Mouse (Mus musculus) forebrain, embryonic 13.5 days (tissue): ENCODE measurements around the gene Olfr522. TPM values are rescaled to one million over a fixed set of nuclear protein-coding genes. Genes with fewer than 3 reads are reported as not detected.

Experiments
- polyA plus RNA-seq: library from polyadenylated mRNA; unstranded; fragments of >200 nt; fragmentation: Nextera tagmentation; extraction: Ambion mirVana; gene quantifications from 2 replicates; pipeline ENCODE4 v1.2.1, GENCODE M21; 2015

The Olfr522 gene
- polyA plus RNA-seq, 1 experiment from 2014 or later: not detected

Other genes with a start within 250 kb of the Olfr522 start
- gene Utf1, start 221.0 kb downstream of the Olfr522 start, polyA plus RNA-seq: not detected in 2 replicates
- gene 6430531B16Rik, start 186.0 kb downstream of the Olfr522 start, polyA plus RNA-seq: 0.50 and 1.2 TPM in 2 replicates
- 3.9 and 4.3 TPM in 2 replicates for gene Adam8, start 172.2 kb downstream of the Olfr522 start, polyA plus RNA-seq
- 52.2 and 53.7 TPM in 2 replicates for gene Zfp511, start 128.4 kb downstream of the Olfr522 start, polyA plus RNA-seq
- gene Tubgcp2, start 128.1 kb downstream of the Olfr522 start, polyA plus RNA-seq: 69.6 and 74.7 TPM in 2 replicates
- gene Msx3, start 115.7 kb downstream of the Olfr522 start, polyA plus RNA-seq: 1.2 and 2.0 TPM in 2 replicates
- 46.4 and 58.4 TPM in 2 replicates for gene Caly, start 82.2 kb downstream of the Olfr522 start, polyA plus RNA-seq
- not detected in 2 replicates for gene Prap1, start 71.4 kb downstream of the Olfr522 start, polyA plus RNA-seq
- 19.3 and 19.6 TPM in 2 replicates for gene Fuom, start 62.3 kb downstream of the Olfr522 start, polyA plus RNA-seq
- gene Paox, start 49.0 kb downstream of the Olfr522 start, polyA plus RNA-seq: 7.5 and 9.7 TPM in 2 replicates
- 126 and 128 TPM in 2 replicates for gene Echs1, start 48.3 kb downstream of the Olfr522 start, polyA plus RNA-seq
- 35.3 and 38.7 TPM in 2 replicates for gene Mtg1, start 27.2 kb downstream of the Olfr522 start, polyA plus RNA-seq
- 3.3 and 5.3 TPM in 2 replicates for gene Sprn, start 9.9 kb downstream of the Olfr522 start, polyA plus RNA-seq
- gene Olfr523, start 8.5 kb upstream of the Olfr522 start, polyA plus RNA-seq: not detected in 2 replicates
- gene Olfr524, start 41.2 kb upstream of the Olfr522 start, polyA plus RNA-seq: not detected in 2 replicates
- gene Cd163l1, start 53.5 kb upstream of the Olfr522 start, polyA plus RNA-seq: not detected in 2 replicates
- not detected in 2 replicates for gene 5830411N06Rik, start 82.5 kb upstream of the Olfr522 start, polyA plus RNA-seq
- not detected in 2 replicates for gene Olfr525, start 156.1 kb upstream of the Olfr522 start, polyA plus RNA-seq
- not detected in 2 replicates for gene Olfr527, start 169.3 kb upstream of the Olfr522 start, polyA plus RNA-seq
- not detected in 2 replicates for gene Olfr60, start 196.9 kb upstream of the Olfr522 start, polyA plus RNA-seq
- gene Olfr530, start 211.6 kb upstream of the Olfr522 start, polyA plus RNA-seq: not detected in 2 replicates
- not detected in 2 replicates for gene Olfr531, start 238.2 kb upstream of the Olfr522 start, polyA plus RNA-seq